Mouse (Mus musculus): ENCODE data around the gene Derl3. TPM values are rescaled to one million over a fixed set of nuclear protein-coding genes. Genes with fewer than 3 reads are reported as not detected.

Derl3 gene
- not detected for polyA plus RNA-seq (2014; fragmentation: Illumina TruSeq; extraction: RNeasy Lipid Tissue Mini Kit (QIAGEN cat#74804); ENCODE audit: low read depth, low replicate concordance)

GRCm38 (mm10) chr10:75893089-75893750 lies at the start of gene Derl3:
Gene Derl3, plus strand, starts transcription at chr10:75893413.

GRCm38 (mm10) chr10:75859786-75860470 lies 33.3 kb upstream of the Derl3 start, which contains the start of gene Mif:
Gene Mif, minus strand, starts transcription at chr10:75860240.

GRCm38 (mm10) chr10:75921026-75921725 lies 28.0 kb downstream of the Derl3 start, which contains the start of gene Smarcb1:
Gene Smarcb1, minus strand, starts transcription at chr10:75921617.

DNA sequence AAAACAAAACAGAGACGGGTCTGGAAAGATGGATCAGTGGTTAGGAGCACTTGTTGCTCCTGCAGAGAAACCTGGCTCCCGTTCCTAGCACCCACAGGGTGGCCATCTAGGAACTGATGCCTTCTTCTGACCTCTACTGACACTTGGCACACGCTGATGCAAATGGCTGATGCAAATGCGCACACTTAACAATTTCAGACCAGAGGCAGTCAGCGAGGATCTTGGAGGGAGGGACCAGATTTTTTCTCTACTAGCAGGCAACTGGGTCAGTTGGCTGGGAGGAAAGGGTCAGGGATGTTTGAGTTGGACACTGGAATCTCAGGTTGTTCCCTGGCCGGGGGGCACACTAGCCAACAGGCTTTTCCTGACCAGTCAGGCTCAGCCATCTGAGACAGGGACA lies 39.7 kb downstream of the Derl3 start, which contains the start of gene Chchd10:
Gene Chchd10 (plus strand): TSS at position 240 of the 400 bp plus-strand sequence.

GRCm38 (mm10) chr10:75935680-75936541 lies 42.7 kb downstream of the Derl3 start, which contains the start of gene Mmp11:
Gene Mmp11, minus strand, starts transcription at chr10:75936496.

GRCm38 (mm10) chr10:75940520-75940919 lies 47.3 kb downstream of the Derl3 start, which contains the start of gene Gm867:
Gene Gm867, minus strand, starts transcription at chr10:75940672.

DNA sequence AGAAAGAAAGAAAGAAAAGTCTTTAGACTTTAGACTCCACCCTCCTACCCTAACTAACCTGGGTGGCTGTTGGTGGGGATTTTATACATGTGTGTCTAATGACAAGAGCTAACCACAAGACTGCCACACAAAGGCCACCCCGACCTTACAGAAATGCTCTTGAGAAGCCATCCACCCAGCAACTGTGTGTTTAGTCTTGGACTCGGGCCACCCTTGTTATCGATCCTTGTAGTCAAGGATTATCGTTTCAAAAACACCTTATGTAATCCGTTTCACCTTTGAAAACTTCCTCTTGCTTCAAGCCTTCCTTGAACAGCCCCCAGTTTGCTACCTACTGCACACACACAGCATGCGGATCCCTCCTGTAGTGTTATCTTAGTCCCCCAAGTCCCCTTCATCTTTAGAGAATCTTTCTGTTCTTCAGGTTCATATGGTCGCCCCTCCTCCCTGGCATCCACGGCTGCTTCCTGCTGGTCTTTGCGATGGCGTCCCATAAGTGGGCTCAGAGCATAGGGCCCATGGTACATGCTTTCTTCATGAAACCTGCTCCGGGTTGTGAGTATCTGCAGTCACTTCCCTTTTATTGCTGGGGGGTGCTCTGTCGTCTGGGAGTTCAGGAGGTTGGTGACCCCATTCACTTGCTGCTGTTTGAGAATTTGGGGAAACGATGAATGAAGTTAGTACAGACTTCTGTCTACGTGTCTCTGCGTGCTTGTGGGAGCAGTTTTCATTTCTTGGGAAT lies 49.7 kb downstream of the Derl3 start, which contains the start of gene Vpreb3:
Gene Vpreb3 (plus strand): TSS at position 322 of the 742 bp plus-strand sequence.

Other genes with a start within 250 kb of the Derl3 start
- 16.4 TPM for gene Susd2, start 249.4 kb upstream of the Derl3 start, polyA plus RNA-seq (2014; fragmentation: Illumina TruSeq; extraction: RNeasy Lipid Tissue Mini Kit (QIAGEN cat#74804); ENCODE audit: low read depth, low replicate concordance)
- 5.2 TPM for gene Cabin1, start 129.1 kb upstream of the Derl3 start, polyA plus RNA-seq (2014; fragmentation: Illumina TruSeq; extraction: RNeasy Lipid Tissue Mini Kit (QIAGEN cat#74804); ENCODE audit: low read depth, low replicate concordance)
- gene Ddt, start 120.0 kb upstream of the Derl3 start, polyA plus RNA-seq (2014; fragmentation: Illumina TruSeq; extraction: RNeasy Lipid Tissue Mini Kit (QIAGEN cat#74804); ENCODE audit: low read depth, low replicate concordance), result 13.3 TPM
- not detected for gene Gm20441, start 112.5 kb upstream of the Derl3 start, polyA plus RNA-seq (2014; fragmentation: Illumina TruSeq; extraction: RNeasy Lipid Tissue Mini Kit (QIAGEN cat#74804); ENCODE audit: low read depth, low replicate concordance)
- gene Gstt3, start 112.0 kb upstream of the Derl3 start, polyA plus RNA-seq (2014; fragmentation: Illumina TruSeq; extraction: RNeasy Lipid Tissue Mini Kit (QIAGEN cat#74804); ENCODE audit: low read depth, low replicate concordance), result 38.1 TPM
- 18.6 TPM for gene Gstt1, start 94.8 kb upstream of the Derl3 start, polyA plus RNA-seq (2014; fragmentation: Illumina TruSeq; extraction: RNeasy Lipid Tissue Mini Kit (QIAGEN cat#74804); ENCODE audit: low read depth, low replicate concordance)
- not detected for gene Gstt4, start 70.9 kb upstream of the Derl3 start, polyA plus RNA-seq (2014; fragmentation: Illumina TruSeq; extraction: RNeasy Lipid Tissue Mini Kit (QIAGEN cat#74804); ENCODE audit: low read depth, low replicate concordance)
- 16.4 TPM for gene Gstt2, start 56.0 kb upstream of the Derl3 start, polyA plus RNA-seq (2014; fragmentation: Illumina TruSeq; extraction: RNeasy Lipid Tissue Mini Kit (QIAGEN cat#74804); ENCODE audit: low read depth, low replicate concordance)
- 1.9 TPM for gene Mif, start 33.2 kb upstream of the Derl3 start, polyA plus RNA-seq (2014; fragmentation: Illumina TruSeq; extraction: RNeasy Lipid Tissue Mini Kit (QIAGEN cat#74804); ENCODE audit: low read depth, low replicate concordance)
- gene Smarcb1, start 28.2 kb downstream of the Derl3 start, polyA plus RNA-seq (2014; fragmentation: Illumina TruSeq; extraction: RNeasy Lipid Tissue Mini Kit (QIAGEN cat#74804); ENCODE audit: low read depth, low replicate concordance), result 10.3 TPM
- gene Chchd10, start 39.7 kb downstream of the Derl3 start, polyA plus RNA-seq (2014; fragmentation: Illumina TruSeq; extraction: RNeasy Lipid Tissue Mini Kit (QIAGEN cat#74804); ENCODE audit: low read depth, low replicate concordance), result 55.2 TPM
- 1.3 TPM for gene Mmp11, start 43.1 kb downstream of the Derl3 start, polyA plus RNA-seq (2014; fragmentation: Illumina TruSeq; extraction: RNeasy Lipid Tissue Mini Kit (QIAGEN cat#74804); ENCODE audit: low read depth, low replicate concordance)
- gene Gm867, start 47.3 kb downstream of the Derl3 start, polyA plus RNA-seq (2014; fragmentation: Illumina TruSeq; extraction: RNeasy Lipid Tissue Mini Kit (QIAGEN cat#74804); ENCODE audit: low read depth, low replicate concordance), result 0.36 TPM
- gene Vpreb3, start 49.6 kb downstream of the Derl3 start, polyA plus RNA-seq (2014; fragmentation: Illumina TruSeq; extraction: RNeasy Lipid Tissue Mini Kit (QIAGEN cat#74804); ENCODE audit: low read depth, low replicate concordance), result not detected
- gene Gm5134, start 61.1 kb downstream of the Derl3 start, polyA plus RNA-seq (2014; fragmentation: Illumina TruSeq; extraction: RNeasy Lipid Tissue Mini Kit (QIAGEN cat#74804); ENCODE audit: low read depth, low replicate concordance), result not detected
- gene Zfp280b, start 139.2 kb downstream of the Derl3 start, polyA plus RNA-seq (2014; fragmentation: Illumina TruSeq; extraction: RNeasy Lipid Tissue Mini Kit (QIAGEN cat#74804); ENCODE audit: low read depth, low replicate concordance), result 5.3 TPM
- gene Slc5a4b, start 217.5 kb downstream of the Derl3 start, polyA plus RNA-seq (2014; fragmentation: Illumina TruSeq; extraction: RNeasy Lipid Tissue Mini Kit (QIAGEN cat#74804); ENCODE audit: low read depth, low replicate concordance), result not detected